Mouse (Mus musculus): ENCODE measurements around the gene Ric8a. TPM values are rescaled to one million over a fixed set of nuclear protein-coding genes. Genes with fewer than 3 reads are reported as not detected.
"Not testable (repeated sequence)": the region's sequence is repeated elsewhere in the genome, so short reads cannot be mapped to it uniquely, and the experiment has no call there.

Ric8a gene
- polyA plus RNA-seq, 1 experiment from 2014 or later = 85.7 TPM

GRCm38 (mm10) chr7:140874224-140874623, 17.5 kb downstream of the Ric8a start:
- H3K9me3 ChIP-seq = no peaks in the 10 kb centered on the region
- no peak overlapping the region for H3K4me3 ChIP-seq
- WGBS = 88% methylated on average over 4 of the region's 4 CpGs
- H3K27me3 ChIP-seq = no peaks in the 10 kb centered on the region
- H3K36me3 ChIP-seq = peaks cover 44% of the 10 kb centered on the region
- no peak overlapping the region for H3K9ac ChIP-seq
- ATAC-seq (ENCODE audit: insufficient number of reproducible peaks, low FRiP score, low TSS enrichment, low read depth) = no peak
- H3K4me1 ChIP-seq = no peaks in the 10 kb centered on the region
- no peak overlapping the region for H3K4me2 ChIP-seq
- H3K27ac ChIP-seq = no peak overlapping the region

- H3K9me3 ChIP-seq = no peaks in the 10 kb centered on the region
- no peak overlapping the region for H3K4me3 ChIP-seq
- no peak overlapping the region for H3K4me2 ChIP-seq
- ATAC-seq (ENCODE audit: insufficient number of reproducible peaks, low FRiP score, low TSS enrichment, low read depth) = no peak
- no peaks in the 10 kb centered on the region for H3K27me3 ChIP-seq
- peaks cover 5% of the 10 kb centered on the region; the same call in 1 of the 2 replicates for H3K4me1 ChIP-seq
- peaks cover 35% of the 10 kb centered on the region for H3K36me3 ChIP-seq
- 70% methylated on average over 6 of the region's 6 CpGs for WGBS
- no peak overlapping the region for H3K9ac ChIP-seq
- no peak overlapping the region for H3K27ac ChIP-seq
Measured at GRCm38 (mm10) chr7:140877364-140877763, 20.6 kb downstream of the Ric8a start.

- Histone ChIP-seq H3K9me3 (no peaks in the 10 kb centered on the region), H3K4me1 (peaks cover 15% of the 10 kb centered on the region), H3K27ac (no peak overlapping the region), H3K4me2 (no peak overlapping the region), H3K9ac (no peak overlapping the region), H3K36me3 (peaks cover 35% of the 10 kb centered on the region), H3K4me3 (no peak overlapping the region), H3K27me3 (no peaks in the 10 kb centered on the region)
- WGBS = 89% methylated on average over 7 of the region's 7 CpGs
- no peak for ATAC-seq (ENCODE audit: insufficient number of reproducible peaks, low FRiP score, low TSS enrichment, low read depth)
Measured at GRCm38 (mm10) chr7:140879355-140879754, 22.6 kb downstream of the Ric8a start.

- H3K27me3 ChIP-seq = no peaks in the 10 kb centered on the region
- peaks cover 28% of the 10 kb centered on the region for H3K36me3 ChIP-seq
- WGBS = 83% methylated on average over 3 of the region's 3 CpGs
- no peaks in the 10 kb centered on the region for H3K9me3 ChIP-seq
- no peak overlapping the region for H3K4me2 ChIP-seq
- H3K4me3 ChIP-seq = no peak overlapping the region
- ATAC-seq (ENCODE audit: insufficient number of reproducible peaks, low FRiP score, low TSS enrichment, low read depth) = no peak
- H3K9ac ChIP-seq = no peak overlapping the region
- H3K27ac ChIP-seq = no peak overlapping the region
- peaks cover 15% of the 10 kb centered on the region for H3K4me1 ChIP-seq
Measured at GRCm38 (mm10) chr7:140880419-140880818, 23.7 kb downstream of the Ric8a start.

GRCm38 (mm10) chr7:140880865-140881515, 24.2 kb downstream of the Ric8a start:
- peaks cover 15% of the 10 kb centered on the region for H3K4me1 ChIP-seq
- no peaks in the 10 kb centered on the region for H3K9me3 ChIP-seq
- peaks cover 29% of the 10 kb centered on the region for H3K36me3 ChIP-seq
- H3K27me3 ChIP-seq = no peaks in the 10 kb centered on the region
- H3K9ac ChIP-seq = peak overlapping the region; percentile 71; the same call in 1 of the 2 replicates
- WGBS = 12% methylated on average over 8 of the region's 8 CpGs
- H3K4me2 ChIP-seq = peak overlapping the region; percentile 74
- no peak overlapping the region for H3K27ac ChIP-seq
- no peak for ATAC-seq (ENCODE audit: insufficient number of reproducible peaks, low FRiP score, low TSS enrichment, low read depth)
- H3K4me3 ChIP-seq = peak overlapping the region; percentile 86

GRCm38 (mm10) chr7:140881696-140882468, 25.1 kb downstream of the Ric8a start, which contains the start of the genes Psmd13 and Sirt3:
TSS of gene Psmd13 (plus strand) at chr7:140881968.
TSS of gene Sirt3 (minus strand) at chr7:140882309.
- peaks cover 29% of the 10 kb centered on the region for H3K36me3 ChIP-seq
- peak within 1 kb of the TSS; percentile 82 for H3K9ac ChIP-seq
- no peaks in the 10 kb centered on the region for H3K9me3 ChIP-seq
- H3K4me3 ChIP-seq = peak within 1 kb of the TSS; percentile 86
- H3K4me1 ChIP-seq = peaks cover 15% of the 10 kb centered on the region
- H3K27ac ChIP-seq = peak within 1 kb of the TSS; percentile 92
- H3K27me3 ChIP-seq = no peaks in the 10 kb centered on the region
- peak within 1 kb of the TSS; percentile 74 for H3K4me2 ChIP-seq
- peak; percentile 93 for ATAC-seq (ENCODE audit: insufficient number of reproducible peaks, low FRiP score, low TSS enrichment, low read depth)
- WGBS = under 1% methylated on average over 59 of the region's 59 CpGs

- Histone ChIP-seq H3K9ac (peak overlapping the region; percentile 82), H3K4me1 (peaks cover 15% of the 10 kb centered on the region), H3K27ac (peak overlapping the region; percentile 92), H3K9me3 (no peaks in the 10 kb centered on the region), H3K4me3 (peak overlapping the region; percentile 86), H3K27me3 (no peaks in the 10 kb centered on the region), H3K4me2 (peak overlapping the region; percentile 74), H3K36me3 (peaks cover 30% of the 10 kb centered on the region)
- ATAC-seq (ENCODE audit: insufficient number of reproducible peaks, low FRiP score, low TSS enrichment, low read depth) = 0 out of 2 replicates have a peak, but pooled peaks have one; percentile 33
- WGBS = 0% methylated on average over 12 of the region's 12 CpGs
Measured at GRCm38 (mm10) chr7:140882469-140882803, 25.7 kb downstream of the Ric8a start.

- H3K27me3 ChIP-seq; H3K4me2 ChIP-seq; H3K9me3 ChIP-seq; H3K27ac ChIP-seq; H3K4me1 ChIP-seq; ATAC-seq (ENCODE audit: insufficient number of reproducible peaks, low FRiP score, low TSS enrichment, low read depth); H3K4me3 ChIP-seq; H3K9ac ChIP-seq: not testable (repeated sequence)
- peaks cover 78% of the 10 kb centered on the region for H3K36me3 ChIP-seq
- WGBS = 96% methylated on average over 16 of the region's 16 CpGs
Measured at GRCm38 (mm10) chr7:140890636-140891035, 33.9 kb downstream of the Ric8a start.

GRCm38 (mm10) chr7:140894031-140894430, 37.3 kb downstream of the Ric8a start:
- no peak overlapping the region for H3K4me3 ChIP-seq
- ATAC-seq (ENCODE audit: insufficient number of reproducible peaks, low FRiP score, low TSS enrichment, low read depth) = no peak
- no peak overlapping the region for H3K9ac ChIP-seq
- 89% methylated on average over 7 of the region's 7 CpGs for WGBS
- peaks cover 77% of the 10 kb centered on the region for H3K36me3 ChIP-seq
- no peaks in the 10 kb centered on the region for H3K9me3 ChIP-seq
- no peak overlapping the region for H3K4me2 ChIP-seq
- no peaks in the 10 kb centered on the region for H3K4me1 ChIP-seq
- no peak overlapping the region for H3K27ac ChIP-seq
- no peaks in the 10 kb centered on the region for H3K27me3 ChIP-seq

GRCm38 (mm10) chr7:140894611-140895010, 37.9 kb downstream of the Ric8a start:
- 90% methylated on average over 3 of the region's 3 CpGs for WGBS

GRCm38 (mm10) chr7:140897863-140898262, 41.1 kb downstream of the Ric8a start:
- H3K4me2 ChIP-seq = no peak overlapping the region

More at GRCm38 (mm10) chr7:140894611-140895010, 37.9 kb downstream of the Ric8a start:
- no peak overlapping the region for H3K4me3 ChIP-seq
- no peaks in the 10 kb centered on the region for H3K4me1 ChIP-seq
- no peak overlapping the region for H3K4me2 ChIP-seq
- no peaks in the 10 kb centered on the region for H3K27me3 ChIP-seq
- no peak overlapping the region for H3K9ac ChIP-seq
- H3K27ac ChIP-seq = no peak overlapping the region
- H3K36me3 ChIP-seq = peaks cover 77% of the 10 kb centered on the region
- no peak for ATAC-seq (ENCODE audit: insufficient number of reproducible peaks, low FRiP score, low TSS enrichment, low read depth)
- no peaks in the 10 kb centered on the region for H3K9me3 ChIP-seq

GRCm38 (mm10) chr7:140899121-140899520, 42.4 kb downstream of the Ric8a start:
- H3K36me3 ChIP-seq = peaks cover 49% of the 10 kb centered on the region
- H3K27me3 ChIP-seq = no peaks in the 10 kb centered on the region
- no peak overlapping the region for H3K9ac ChIP-seq
- H3K9me3 ChIP-seq = no peaks in the 10 kb centered on the region
- WGBS = 83% methylated on average over 3 of the region's 3 CpGs
- 0 out of 2 replicates have a peak, but pooled peaks cover 7% of the 10 kb centered on the region for H3K4me1 ChIP-seq
- no peak overlapping the region for H3K4me2 ChIP-seq
- no peak overlapping the region for H3K27ac ChIP-seq
- ATAC-seq (ENCODE audit: insufficient number of reproducible peaks, low FRiP score, low TSS enrichment, low read depth) = no peak
- no peak overlapping the region for H3K4me3 ChIP-seq

More at GRCm38 (mm10) chr7:140897863-140898262, 41.1 kb downstream of the Ric8a start:
- 0 out of 2 replicates have a peak, but pooled peaks cover 1% of the 10 kb centered on the region for H3K4me1 ChIP-seq
- H3K9me3 ChIP-seq = no peaks in the 10 kb centered on the region
- H3K36me3 ChIP-seq = peaks cover 61% of the 10 kb centered on the region
- WGBS = 79% methylated on average over 7 of the region's 7 CpGs
- no peak overlapping the region for H3K9ac ChIP-seq
- H3K27ac ChIP-seq = no peak overlapping the region
- no peaks in the 10 kb centered on the region for H3K27me3 ChIP-seq
- no peak for ATAC-seq (ENCODE audit: insufficient number of reproducible peaks, low FRiP score, low TSS enrichment, low read depth)
- H3K4me3 ChIP-seq = no peak overlapping the region
